Mouse (Mus musculus): Measurements from ENCODE around the gene Fbxl16. TPM values are rescaled to one million over a fixed set of nuclear protein-coding genes. Genes with fewer than 3 reads are reported as not detected.

Fbxl16 gene
- polyA plus RNA-seq, 1 experiment from 2014 or later = 13.2 TPM

DNA sequence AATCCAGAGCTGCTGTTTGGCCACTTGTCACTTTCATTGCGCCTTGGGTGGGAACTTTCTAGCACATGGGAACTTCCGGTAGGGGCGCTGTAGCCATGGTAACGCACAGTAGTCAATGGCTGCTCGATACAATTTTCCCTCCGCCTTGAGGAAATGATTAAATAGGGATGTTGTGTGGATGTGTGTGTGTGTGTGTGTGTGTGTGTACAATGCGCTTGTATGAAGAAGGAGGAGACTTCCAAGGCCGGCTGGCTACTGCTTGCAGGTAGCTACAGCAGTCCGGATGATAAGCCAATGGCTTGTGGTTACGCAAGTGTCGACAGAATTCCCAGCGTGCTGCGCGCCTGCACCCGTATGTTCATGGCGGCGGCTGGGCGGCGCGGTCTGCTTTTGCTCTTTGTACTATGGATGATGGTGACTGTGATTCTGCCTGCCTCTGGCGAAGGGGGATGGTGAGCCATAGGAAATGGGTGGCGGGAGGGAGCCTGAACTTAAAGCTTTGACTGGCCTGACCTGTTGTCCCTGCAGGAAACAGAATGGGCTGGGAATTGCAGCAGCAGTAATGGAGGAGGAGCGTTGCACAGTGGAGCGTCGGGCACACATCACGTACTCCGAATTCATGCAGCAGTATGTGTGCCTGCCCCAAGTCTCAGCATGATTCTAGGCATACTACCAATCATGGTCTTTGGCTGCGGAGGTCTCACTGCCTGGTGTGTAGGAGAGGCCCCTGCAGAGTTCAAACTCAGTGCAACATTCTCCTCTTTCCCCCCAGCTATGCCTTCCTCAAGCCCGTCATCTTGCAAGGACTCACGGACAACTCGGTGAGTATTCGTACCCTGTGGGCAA, 20.1 kb downstream of the Fbxl16 start, which contains the start of gene Jmjd8:
Gene Jmjd8 (plus strand): TSS at position 156 of the 846 bp plus-strand sequence.
- ATAC-seq (ENCODE audit: insufficient read depth, low FRiP score, low TSS enrichment) (peak; percentile 36), DNase-seq (ENCODE audit: low spot score) (peak; percentile 85)
- H3K9me3 ChIP-seq (ENCODE audit: control insufficient read depth, low read length) = no peaks in the 10 kb centered on the region
- H3K4me2 ChIP-seq (ENCODE audit: low read depth) = peak within 1 kb of the TSS; percentile 82
- H3K36me3 ChIP-seq (ENCODE audit: control insufficient read depth, insufficient read depth, low read length) = peaks cover 15% of the 10 kb centered on the region
- H3K4me3 ChIP-seq (ENCODE audit: low read depth, low read length) = peak within 1 kb of the TSS; percentile 46
- WGBS = under 1% methylated on average over 32 of the region's 32 CpGs
- H3K9ac ChIP-seq (ENCODE audit: low read length) = peak within 1 kb of the TSS; percentile 77
- H3K27me3 ChIP-seq (ENCODE audit: control insufficient read depth, insufficient read depth, low read length) = no peaks in the 10 kb centered on the region
- peak within 1 kb of the TSS; percentile 63 for H3K27ac ChIP-seq (ENCODE audit: low read depth, low read length)
- peaks cover 50% of the 10 kb centered on the region for H3K4me1 ChIP-seq (ENCODE audit: control insufficient read depth, insufficient read depth, low read length)

DNA sequence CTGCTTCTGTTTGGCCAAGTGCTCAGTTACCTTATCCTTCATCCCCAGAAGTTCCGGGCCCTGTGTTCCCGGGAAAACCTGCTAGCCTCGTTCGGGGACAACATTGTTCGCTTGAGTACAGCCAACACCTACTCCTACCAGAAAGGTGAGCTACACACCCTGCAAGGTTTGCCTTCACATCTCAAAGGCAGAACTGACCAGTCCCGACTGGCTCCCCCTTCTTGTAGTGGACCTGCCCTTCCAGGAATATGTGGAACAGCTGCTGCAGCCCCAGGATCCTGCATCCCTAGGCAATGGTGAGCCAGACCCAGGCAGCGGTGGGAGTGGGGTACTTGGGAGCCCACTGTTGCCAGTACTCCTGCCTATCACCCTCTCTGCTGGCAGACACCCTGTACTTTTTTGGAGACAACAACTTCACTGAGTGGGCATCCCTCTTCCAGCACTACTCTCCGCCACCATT, 20.7 kb downstream of the Fbxl16 start:
- WGBS = 48% methylated on average over 8 of the region's 8 CpGs
- Histone ChIP-seq H3K4me1 (ENCODE audit: control insufficient read depth, insufficient read depth, low read length) (peaks cover 50% of the 10 kb centered on the region), H3K9ac (ENCODE audit: low read length) (peak overlapping the region; percentile 77), H3K36me3 (ENCODE audit: control insufficient read depth, insufficient read depth, low read length) (peaks cover 15% of the 10 kb centered on the region), H3K4me3 (ENCODE audit: low read depth, low read length) (peak overlapping the region; percentile 46), H3K9me3 (ENCODE audit: control insufficient read depth, low read length) (no peaks in the 10 kb centered on the region), H3K27ac (ENCODE audit: low read depth, low read length) (peak overlapping the region; percentile 63), H3K4me2 (ENCODE audit: low read depth) (peak overlapping the region; percentile 82), H3K27me3 (ENCODE audit: control insufficient read depth, insufficient read depth, low read length) (no peaks in the 10 kb centered on the region)
- no peak for DNase-seq (ENCODE audit: low spot score)
- ATAC-seq (ENCODE audit: insufficient read depth, low FRiP score, low TSS enrichment) = no peak

GRCm38 (mm10) chr17:25830200-25830753, 21.4 kb downstream of the Fbxl16 start:
- ATAC-seq (ENCODE audit: insufficient read depth, low FRiP score, low TSS enrichment) (no peak), DNase-seq (ENCODE audit: low spot score) (no peak)
- peaks cover 55% of the 10 kb centered on the region for H3K4me1 ChIP-seq (ENCODE audit: control insufficient read depth, insufficient read depth, low read length)
- no peaks in the 10 kb centered on the region for H3K9me3 ChIP-seq (ENCODE audit: control insufficient read depth, low read length)
- H3K36me3 ChIP-seq (ENCODE audit: control insufficient read depth, insufficient read depth, low read length) = peaks cover 19% of the 10 kb centered on the region
- peak overlapping the region; percentile 82 for H3K4me2 ChIP-seq (ENCODE audit: low read depth)
- peak overlapping the region; percentile 46 for H3K4me3 ChIP-seq (ENCODE audit: low read depth, low read length)
- no peak overlapping the region for H3K27ac ChIP-seq (ENCODE audit: low read depth, low read length)
- H3K27me3 ChIP-seq (ENCODE audit: control insufficient read depth, insufficient read depth, low read length) = no peaks in the 10 kb centered on the region
- H3K9ac ChIP-seq (ENCODE audit: low read length) = no peak overlapping the region
- 87% methylated on average over 4 of the region's 4 CpGs for WGBS

DNA sequence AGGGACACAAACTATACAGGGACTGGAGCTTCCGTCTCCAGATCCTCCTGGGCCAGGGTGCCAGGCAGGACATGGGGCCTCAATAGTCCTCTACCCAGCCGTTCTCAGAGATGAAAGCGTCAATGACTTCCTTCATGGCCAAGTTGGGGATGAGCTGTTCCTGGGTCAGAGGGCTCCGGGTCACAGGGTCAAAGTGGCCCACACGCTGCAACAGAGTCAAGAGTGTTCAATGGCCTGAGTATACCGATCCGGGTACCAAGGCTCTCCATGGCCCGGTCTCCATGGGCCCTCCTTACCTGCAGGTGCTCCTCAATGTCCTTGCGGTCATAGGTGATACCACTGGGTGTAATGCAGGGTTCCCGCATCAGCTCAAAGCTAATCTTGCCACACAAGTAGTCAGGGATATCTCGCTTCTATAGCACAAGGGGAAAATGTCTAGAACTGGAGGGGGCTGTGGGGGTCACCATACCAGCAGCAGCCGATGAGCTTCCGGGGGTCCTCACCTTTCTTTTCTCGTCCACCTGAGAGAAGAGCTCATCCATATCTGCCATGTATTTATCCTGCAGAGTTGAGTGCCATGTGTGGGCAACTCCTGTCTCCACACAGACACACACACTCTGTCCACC, 22.0 kb downstream of the Fbxl16 start:
- DNase-seq (ENCODE audit: low spot score) = no peak
- peaks cover 19% of the 10 kb centered on the region for H3K36me3 ChIP-seq (ENCODE audit: control insufficient read depth, insufficient read depth, low read length)
- H3K4me3 ChIP-seq (ENCODE audit: low read depth, low read length) = peak overlapping the region; percentile 85
- no peak overlapping the region for H3K27ac ChIP-seq (ENCODE audit: low read depth, low read length)
- ATAC-seq (ENCODE audit: insufficient read depth, low FRiP score, low TSS enrichment) = no peak
- H3K4me2 ChIP-seq (ENCODE audit: low read depth) = peak overlapping the region; percentile 96
- H3K27me3 ChIP-seq (ENCODE audit: control insufficient read depth, insufficient read depth, low read length) = no peaks in the 10 kb centered on the region
- H3K9ac ChIP-seq (ENCODE audit: low read length) = no peak overlapping the region
- 85% methylated on average over 14 of the region's 14 CpGs for WGBS
- peaks cover 55% of the 10 kb centered on the region for H3K4me1 ChIP-seq (ENCODE audit: control insufficient read depth, insufficient read depth, low read length)
- no peaks in the 10 kb centered on the region for H3K9me3 ChIP-seq (ENCODE audit: control insufficient read depth, low read length)

DNA sequence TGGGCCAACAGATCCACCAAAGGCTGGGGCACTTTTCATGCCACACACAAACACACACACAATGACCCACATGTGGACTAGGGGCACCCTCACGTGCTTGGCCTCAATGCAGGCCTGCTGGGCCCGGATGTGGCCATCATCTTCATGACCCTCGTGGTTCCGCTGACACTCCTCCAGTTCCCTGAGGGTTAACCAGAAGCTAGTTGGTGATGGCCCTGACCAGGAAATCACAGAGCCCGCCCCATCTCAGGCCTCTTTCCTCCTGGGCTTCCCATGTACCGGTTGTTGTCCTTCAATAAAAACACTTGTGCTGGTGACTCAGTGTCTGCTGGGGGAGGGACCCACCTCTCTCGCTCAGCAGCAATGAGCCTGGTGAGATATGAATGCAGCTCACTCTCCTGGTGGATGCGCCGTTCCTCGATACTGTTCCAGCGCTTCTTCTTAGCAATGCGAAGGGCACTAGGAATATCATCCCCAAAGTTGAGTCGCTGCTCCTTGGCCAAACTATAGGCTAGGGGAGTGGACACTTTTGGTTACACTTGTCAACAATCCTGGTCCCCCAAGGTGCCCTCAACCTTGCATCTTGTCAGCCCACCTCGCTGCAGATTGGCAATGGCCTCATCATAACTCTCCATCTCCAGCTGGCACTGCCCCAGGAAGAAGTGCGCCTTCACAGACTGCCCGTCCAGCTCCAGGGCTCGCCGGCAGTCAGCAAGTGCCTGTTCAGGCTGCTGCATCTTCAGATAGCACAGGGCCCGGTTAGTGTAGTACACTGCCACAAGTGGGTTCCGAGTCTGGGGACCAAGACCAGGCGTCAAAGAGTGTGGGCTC, 22.8 kb downstream of the Fbxl16 start:
- DNase-seq (ENCODE audit: low spot score) = no peak
- peak overlapping the region; percentile 89 for H3K9ac ChIP-seq (ENCODE audit: low read length)
- peaks cover 19% of the 10 kb centered on the region for H3K36me3 ChIP-seq (ENCODE audit: control insufficient read depth, insufficient read depth, low read length)
- ATAC-seq (ENCODE audit: insufficient read depth, low FRiP score, low TSS enrichment) = no peak
- H3K27me3 ChIP-seq (ENCODE audit: control insufficient read depth, insufficient read depth, low read length) = no peaks in the 10 kb centered on the region
- H3K9me3 ChIP-seq (ENCODE audit: control insufficient read depth, low read length) = no peaks in the 10 kb centered on the region
- peak overlapping the region; percentile 96 for H3K4me2 ChIP-seq (ENCODE audit: low read depth)
- H3K4me3 ChIP-seq (ENCODE audit: low read depth, low read length) = peak overlapping the region; percentile 85
- H3K27ac ChIP-seq (ENCODE audit: low read depth, low read length) = no peak overlapping the region
- 66% methylated on average over 21 of the region's 21 CpGs for WGBS
- H3K4me1 ChIP-seq (ENCODE audit: control insufficient read depth, insufficient read depth, low read length) = peaks cover 60% of the 10 kb centered on the region

DNA sequence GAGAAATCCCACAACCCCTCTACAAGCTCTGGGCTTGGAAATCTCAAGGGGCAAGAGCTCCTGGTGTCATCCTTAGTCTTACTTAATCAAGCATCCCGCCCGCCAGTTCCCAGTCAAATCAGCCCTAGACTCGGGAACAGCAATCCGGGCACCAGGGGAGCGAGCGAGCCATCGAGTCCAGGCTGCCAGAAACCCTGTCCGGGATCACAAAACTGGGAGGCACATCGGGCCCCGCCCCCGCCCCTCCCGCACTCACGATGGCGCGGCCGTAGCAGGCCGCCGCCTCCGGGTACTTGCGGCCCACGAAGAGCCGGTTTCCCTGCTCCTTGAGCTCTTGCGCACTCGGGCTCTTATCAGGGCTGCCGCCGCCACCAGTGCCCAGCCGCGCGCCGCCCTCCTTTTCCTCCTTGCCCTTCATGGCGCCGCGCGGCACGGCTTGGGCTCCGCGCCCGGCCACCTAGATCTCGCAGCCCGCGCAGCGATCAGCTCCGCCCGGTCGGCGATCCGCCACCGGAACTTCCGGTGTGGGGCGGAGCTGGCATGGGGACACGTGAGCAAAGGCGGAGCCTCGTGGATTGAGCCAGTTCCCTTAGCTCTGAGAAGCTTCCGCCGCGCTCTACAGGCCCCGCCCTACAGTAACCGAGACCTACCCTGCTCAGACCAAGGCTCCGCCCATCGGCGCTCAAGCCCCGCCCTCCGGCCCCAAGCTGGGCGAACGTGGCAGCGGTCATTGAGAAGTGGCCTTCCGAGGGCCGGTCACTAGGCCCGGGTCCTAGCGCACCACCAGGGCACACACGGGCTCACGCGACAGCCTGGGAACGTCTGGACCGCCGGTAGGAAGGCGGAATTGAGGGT, 23.8 kb downstream of the Fbxl16 start:
- Histone ChIP-seq H3K9ac (ENCODE audit: low read length) (peak overlapping the region; percentile 89), H3K27me3 (ENCODE audit: control insufficient read depth, insufficient read depth, low read length) (no peaks in the 10 kb centered on the region), H3K27ac (ENCODE audit: low read depth, low read length) (peak overlapping the region; percentile 94), H3K4me3 (ENCODE audit: low read depth, low read length) (peak overlapping the region; percentile 85), H3K36me3 (ENCODE audit: control insufficient read depth, insufficient read depth, low read length) (peaks cover 19% of the 10 kb centered on the region), H3K4me2 (ENCODE audit: low read depth) (peak overlapping the region; percentile 96), H3K9me3 (ENCODE audit: control insufficient read depth, low read length) (no peaks in the 10 kb centered on the region), H3K4me1 (ENCODE audit: control insufficient read depth, insufficient read depth, low read length) (peaks cover 66% of the 10 kb centered on the region)
- DNase-seq (ENCODE audit: low spot score) = peak; percentile 100
- peak; percentile 86 for ATAC-seq (ENCODE audit: insufficient read depth, low FRiP score, low TSS enrichment)
- under 1% methylated on average over 64 of the region's 77 CpGs for WGBS

GRCm38 (mm10) chr17:25833291-25833663, 24.4 kb downstream of the Fbxl16 start, which contains the start of gene Stub1:
Gene Stub1, minus strand, starts transcription at chr17:25833404.
- ATAC-seq (ENCODE audit: insufficient read depth, low FRiP score, low TSS enrichment) (peak; percentile 58), DNase-seq (ENCODE audit: low spot score) (no peak)
- H3K36me3 ChIP-seq (ENCODE audit: control insufficient read depth, insufficient read depth, low read length) = peaks cover 19% of the 10 kb centered on the region

More at GRCm38 (mm10) chr17:25833291-25833663, 24.4 kb downstream of the Fbxl16 start, which contains the start of gene Stub1:
- Histone ChIP-seq H3K4me1 (ENCODE audit: control insufficient read depth, insufficient read depth, low read length) (peaks cover 71% of the 10 kb centered on the region), H3K9ac (ENCODE audit: low read length) (peak within 1 kb of the TSS; percentile 89), H3K4me2 (ENCODE audit: low read depth) (peak within 1 kb of the TSS; percentile 96), H3K27me3 (ENCODE audit: control insufficient read depth, insufficient read depth, low read length) (no peaks in the 10 kb centered on the region), H3K27ac (ENCODE audit: low read depth, low read length) (peak within 1 kb of the TSS; percentile 94), H3K9me3 (ENCODE audit: control insufficient read depth, low read length) (no peaks in the 10 kb centered on the region), H3K4me3 (ENCODE audit: low read depth, low read length) (peak within 1 kb of the TSS; percentile 85)
- WGBS = under 1% methylated on average over 24 of the region's 24 CpGs
